Mouse (Mus musculus) embryonic facial prominence, embryonic 14.5 days (tissue): ENCODE results near the gene Ccnb3. TPM values are rescaled to one million over a fixed set of nuclear protein-coding genes. Genes with fewer than 3 reads are reported as not detected.
"Not testable (repeated sequence)": the region's sequence is repeated elsewhere in the genome, so short reads cannot be mapped to it uniquely, and the experiment has no call there.

Experiments used
- ATAC-seq: fragments of 200-750 bp; cut with Nextera tagmentation; 2 replicates; pipeline ENCODE4 v1.8.0; 2017; ENCODE audit warnings: low read depth, moderate number of reproducible peaks, moderate TSS enrichment
- DNase-seq: peaks from one replicate; pipeline ENCODE4 v3.0.0-alpha.2; 2015; ENCODE audit warnings: low spot score
- H3K27ac ChIP-seq: fragments of 300-500 bp; sonication (generic); replicated peaks from 2 replicates; pipeline ENCODE4 v1.5.1; 2014; ENCODE audit warnings: low read depth, mild to moderate bottlenecking, low read length, moderate library complexity
- H3K27me3 ChIP-seq: fragments of 300-500 bp; sonication (generic); replicated peaks from 2 replicates; pipeline ENCODE4 v1.6.1; 2014; ENCODE audit warnings: low read length; ENCODE audit not compliant: control insufficient read depth, insufficient read depth
- H3K36me3 ChIP-seq: fragments of 300-500 bp; sonication (generic); 2 replicates; pipeline ENCODE4 v1.6.1; 2014; ENCODE audit warnings: low read length, mixed read lengths; ENCODE audit not compliant: control insufficient read depth, insufficient read depth
- H3K4me1 ChIP-seq: fragments of 300-500 bp; sonication (generic); 2 replicates; pipeline ENCODE4 v1.6.1; 2014; ENCODE audit warnings: antibody characterized with exemption, low read length; ENCODE audit not compliant: control insufficient read depth, insufficient read depth
- H3K4me2 ChIP-seq: fragments of 300-500 bp; sonication (generic); 2 replicates; pipeline ENCODE4 v1.6.1; 2014; ENCODE audit warnings: low read depth, mild to moderate bottlenecking, low read length, moderate library complexity, mixed read lengths
- H3K4me3 ChIP-seq: fragments of 300-500 bp; sonication (generic); 2 replicates; pipeline ENCODE4 v1.5.1; 2014; ENCODE audit warnings: low read depth, mild to moderate bottlenecking, low read length
- H3K9ac ChIP-seq: fragments of 300-500 bp; sonication (generic); 2 replicates; pipeline ENCODE4 v1.6.1; 2014; ENCODE audit warnings: low read depth, mild to moderate bottlenecking, low read length, moderate library complexity, mixed read lengths
- H3K9me3 ChIP-seq: fragments of 300-500 bp; sonication (generic); 2 replicates; pipeline ENCODE4 v1.6.1; 2016; ENCODE audit warnings: low read length; ENCODE audit not compliant: control insufficient read depth
- WGBS: fragments of 180-500 bp; shearing (Covaris S2); extraction: QIAGEN DNeasy Blood & Tissue Kit; methylation state at CpG from one replicate; pipeline ENCODE4 v1.1.7; 2014; 5-methylcytosine and 5-hydroxymethylcytosine counted together
- polyA plus RNA-seq: library from polyadenylated mRNA; unstranded; fragments of >200 nt; fragmentation: Nextera tagmentation; extraction: Ambion mirVana; gene quantifications from 2 replicates; pipeline ENCODE4 v1.2.1, GENCODE M21; 2014

Gene Ccnb3
- polyA plus RNA-seq, 1 experiment from 2014 or later: 0.15 TPM

- not testable (repeated sequence) for H3K4me3 ChIP-seq, H3K9me3 ChIP-seq, H3K9ac ChIP-seq, H3K27me3 ChIP-seq, DNase-seq, H3K36me3 ChIP-seq, H3K4me2 ChIP-seq, ATAC-seq, H3K4me1 ChIP-seq, H3K27ac ChIP-seq
- 81% methylated on average over 3 of the region's 4 CpGs for WGBS
Measured at GRCm38 (mm10) chrX:6983916-6984315, 57.5 kb downstream of the Ccnb3 start.

GRCm38 (mm10) chrX:6971956-6972355, 69.5 kb downstream of the Ccnb3 start:
- no peak overlapping the region for H3K9ac ChIP-seq
- H3K27ac ChIP-seq: no peak overlapping the region
- H3K9me3 ChIP-seq: no peaks in the 10 kb centered on the region
- H3K4me3 ChIP-seq: no peak overlapping the region
- ATAC-seq (no peak), DNase-seq (no peak)
- no peaks in the 10 kb centered on the region for H3K4me1 ChIP-seq
- H3K36me3 ChIP-seq: no peaks in the 10 kb centered on the region
- WGBS: 31% methylated on average over 1 of the region's 1 CpGs
- H3K4me2 ChIP-seq: no peak overlapping the region
- H3K27me3 ChIP-seq: no peaks in the 10 kb centered on the region

- Histone ChIP-seq H3K9me3 (no peaks in the 10 kb centered on the region), H3K4me1 (no peaks in the 10 kb centered on the region), H3K27me3 (no peaks in the 10 kb centered on the region), H3K9ac (no peak overlapping the region), H3K36me3 (no peaks in the 10 kb centered on the region), H3K4me3 (no peak overlapping the region), H3K4me2 (no peak overlapping the region), H3K27ac (no peak overlapping the region)
- WGBS: 77% methylated on average over 3 of the region's 3 CpGs
- ATAC-seq: no peak
- DNase-seq: no peak
Measured at GRCm38 (mm10) chrX:6968598-6968997, 72.8 kb downstream of the Ccnb3 start.

Other genes with a start within 250 kb of the Ccnb3 start
- gene Akap4, start 25.9 kb upstream of the Ccnb3 start, polyA plus RNA-seq: not detected in 2 replicates